Mouse (Mus musculus) c-Kit-positive CD71-positive TER-119-negative erythroid progenitor cells, embryonic 14.5 days (primary cell): ENCODE results near the gene Snx6.

Experiments used
- DNase-seq: peaks from one replicate; pipeline ENCODE4 v3.0.0-alpha.2; 2013; ENCODE audit warnings: low read depth

Gene Snx6

GRCm38 (mm10) chr12:54699394-54699793, 96.1 kb downstream of the Snx6 start:
- DNase-seq: no peak

- DNase-seq: no peak
Measured at GRCm38 (mm10) chr12:54697791-54698250, 97.7 kb downstream of the Snx6 start.

GRCm38 (mm10) chr12:54697003-54697597, 98.4 kb downstream of the Snx6 start:
- peak; percentile 66 for DNase-seq
